Mouse (Mus musculus) embryonic facial prominence, embryonic 15.5 days (tissue): ENCODE data around the gene Ccdc187. TPM values are rescaled to one million over a fixed set of nuclear protein-coding genes. Genes with fewer than 3 reads are reported as not detected.

ENCODE experiments used
- ATAC-seq: fragments of 200-750 bp; cut with Nextera tagmentation; 2 replicates; pipeline ENCODE4 v1.8.0; 2017; ENCODE audit warnings: low read depth, moderate TSS enrichment; ENCODE audit not compliant: insufficient number of reproducible peaks, low FRiP score, low TSS enrichment
- H3K27ac ChIP-seq: fragments of 300-500 bp; sonication (generic); replicated peaks from 2 replicates; pipeline ENCODE4 v1.5.1; 2015; ENCODE audit warnings: mild to moderate bottlenecking, inconsistent platforms
- H3K27me3 ChIP-seq: fragments of 300-500 bp; sonication (generic); 2 replicates; pipeline ENCODE4 v1.6.1; 2015; ENCODE audit warnings: inconsistent platforms
- H3K36me3 ChIP-seq: fragments of 300-500 bp; sonication (generic); 2 replicates; pipeline ENCODE4 v1.6.1; 2015; ENCODE audit warnings: mild to moderate bottlenecking, inconsistent platforms
- H3K4me1 ChIP-seq: fragments of 300-500 bp; sonication (generic); 2 replicates; pipeline ENCODE4 v1.6.1; 2015; ENCODE audit warnings: inconsistent platforms
- H3K4me2 ChIP-seq: fragments of 300-500 bp; sonication (generic); replicated peaks from 2 replicates; pipeline ENCODE4 v1.6.1; 2015; ENCODE audit warnings: mild to moderate bottlenecking, inconsistent platforms
- H3K4me3 ChIP-seq: fragments of 300-500 bp; sonication (generic); replicated peaks from 2 replicates; pipeline ENCODE4 v1.5.1; 2015; ENCODE audit warnings: mild to moderate bottlenecking, inconsistent platforms
- H3K9ac ChIP-seq: fragments of 300-500 bp; sonication (generic); 2 replicates; pipeline ENCODE4 v1.6.1; 2015; ENCODE audit warnings: inconsistent platforms
- H3K9me3 ChIP-seq: fragments of 300-500 bp; sonication (generic); replicated peaks from 2 replicates; pipeline ENCODE4 v1.6.1; 2016; ENCODE audit warnings: inconsistent platforms
- WGBS: fragments of 180-500 bp; shearing (Covaris S2); methylation state at CpG from one replicate; pipeline ENCODE4 v1.1.7; 2015; 5-methylcytosine and 5-hydroxymethylcytosine counted together
- polyA plus RNA-seq: library from polyadenylated mRNA; unstranded; fragments of >200 nt; fragmentation: Nextera tagmentation; extraction: Ambion mirVana; gene quantifications from 2 replicates; pipeline ENCODE4 v1.2.1, GENCODE M21; 2015

Gene Ccdc187
- polyA plus RNA-seq, 1 experiment from 2014 or later = 1.1 TPM

DNA sequence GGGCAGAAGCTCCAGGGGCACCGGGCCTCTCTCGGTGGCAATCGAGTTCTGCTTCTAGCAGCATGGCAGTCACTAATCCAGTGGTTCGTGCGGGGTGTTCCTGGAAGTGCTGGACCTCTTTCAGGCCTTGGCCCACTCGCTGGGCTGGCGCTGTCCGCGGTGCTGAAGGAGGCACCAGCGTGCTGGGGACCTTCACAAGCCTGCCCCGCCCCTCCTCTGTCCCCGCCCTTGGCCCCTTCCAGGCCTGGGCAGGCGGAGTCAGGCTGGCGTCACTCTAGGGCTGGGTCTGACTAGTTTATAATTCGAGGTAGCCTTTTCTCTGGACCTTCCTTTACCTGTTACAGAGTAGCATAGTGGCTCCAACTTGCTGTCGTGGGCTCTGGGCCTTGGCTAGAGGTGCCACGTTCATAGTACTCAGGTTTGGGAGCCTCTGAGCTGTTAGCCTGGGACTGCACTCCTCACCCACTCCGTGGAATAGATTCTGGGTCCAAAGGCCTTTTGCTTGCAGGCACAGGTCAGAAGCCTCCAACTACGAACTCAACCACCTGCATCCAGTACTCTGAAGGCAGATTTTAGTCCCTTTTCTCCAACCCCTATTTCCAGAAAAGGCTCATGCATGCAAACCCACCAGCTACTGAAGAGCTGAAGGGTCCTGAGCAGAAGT, 86.1 kb downstream of the Ccdc187 start, which contains the start of gene Lhx3:
TSS of gene Lhx3 (minus strand) at position 164 of the 664 bp plus-strand sequence.
- Histone ChIP-seq H3K4me3 (no peak within 1 kb of the TSS), H3K36me3 (peaks cover 34% of the 10 kb centered on the region), H3K4me2 (no peak within 1 kb of the TSS), H3K9me3 (no peaks in the 10 kb centered on the region), H3K4me1 (peaks cover 13% of the 10 kb centered on the region), H3K27me3 (peaks cover 51% of the 10 kb centered on the region), H3K9ac (no peak within 1 kb of the TSS), H3K27ac (no peak within 1 kb of the TSS)
- ATAC-seq = peak; percentile 59; the same call in 1 of the 2 replicates
- WGBS = 5% methylated on average over 19 of the region's 19 CpGs

GRCm38 (mm10) chr2:26207559-26207958, 86.8 kb downstream of the Ccdc187 start:
- peaks cover 30% of the 10 kb centered on the region for H3K36me3 ChIP-seq
- H3K4me3 ChIP-seq = no peak overlapping the region
- H3K4me2 ChIP-seq = no peak overlapping the region
- no peak overlapping the region for H3K27ac ChIP-seq
- ATAC-seq = no peak
- peaks cover 58% of the 10 kb centered on the region for H3K27me3 ChIP-seq
- no peak overlapping the region for H3K9ac ChIP-seq
- peaks cover 14% of the 10 kb centered on the region for H3K4me1 ChIP-seq
- no peaks in the 10 kb centered on the region for H3K9me3 ChIP-seq
- 6% methylated on average over 9 of the region's 9 CpGs for WGBS

- Histone ChIP-seq H3K9me3 (no peaks in the 10 kb centered on the region), H3K27ac (no peak overlapping the region), H3K4me2 (no peak overlapping the region), H3K27me3 (peaks cover 76% of the 10 kb centered on the region), H3K4me3 (no peak overlapping the region), H3K4me1 (peaks cover 20% of the 10 kb centered on the region), H3K9ac (no peak overlapping the region), H3K36me3 (peaks cover 12% of the 10 kb centered on the region)
- 9% methylated on average over 10 of the region's 10 CpGs for WGBS
- ATAC-seq = no peak
Observed at GRCm38 (mm10) chr2:26205761-26206160, 88.6 kb downstream of the Ccdc187 start.

- 2% methylated on average over 16 of the region's 16 CpGs for WGBS
- H3K9me3 ChIP-seq = no peaks in the 10 kb centered on the region
- no peak overlapping the region for H3K4me2 ChIP-seq
- H3K4me1 ChIP-seq = peaks cover 20% of the 10 kb centered on the region
- H3K27me3 ChIP-seq = peaks cover 83% of the 10 kb centered on the region
- H3K27ac ChIP-seq = no peak overlapping the region
- no peak overlapping the region for H3K4me3 ChIP-seq
- H3K36me3 ChIP-seq = peaks cover 6% of the 10 kb centered on the region
- no peak overlapping the region for H3K9ac ChIP-seq
- no peak for ATAC-seq
Observed at GRCm38 (mm10) chr2:26205126-26205525, 89.2 kb downstream of the Ccdc187 start.

- H3K4me3 ChIP-seq = no peak overlapping the region
- no peak overlapping the region for H3K27ac ChIP-seq
- peaks cover 100% of the 10 kb centered on the region for H3K27me3 ChIP-seq
Observed at GRCm38 (mm10) chr2:26202849-26203475, 91.4 kb downstream of the Ccdc187 start.

GRCm38 (mm10) chr2:26201926-26202848, 92.2 kb downstream of the Ccdc187 start:
- no peak for ATAC-seq
- no peaks in the 10 kb centered on the region for H3K9me3 ChIP-seq
- under 1% methylated on average over 76 of the region's 77 CpGs for WGBS

More at GRCm38 (mm10) chr2:26202849-26203475, 91.4 kb downstream of the Ccdc187 start:
- 2% methylated on average over 36 of the region's 36 CpGs for WGBS
- H3K4me1 ChIP-seq = peaks cover 21% of the 10 kb centered on the region
- no peak overlapping the region for H3K9ac ChIP-seq
- no peaks in the 10 kb centered on the region for H3K36me3 ChIP-seq
- H3K9me3 ChIP-seq = no peaks in the 10 kb centered on the region
- H3K4me2 ChIP-seq = no peak overlapping the region
- ATAC-seq = no peak

GRCm38 (mm10) chr2:26198488-26198887, 95.9 kb downstream of the Ccdc187 start:
- H3K4me2 ChIP-seq = peak overlapping the region; percentile 4; the same call in 1 of the 2 replicates
- H3K4me1 ChIP-seq = peaks cover 11% of the 10 kb centered on the region
- no peak for ATAC-seq
- peaks cover 98% of the 10 kb centered on the region for H3K27me3 ChIP-seq
- no peak overlapping the region for H3K27ac ChIP-seq
- under 1% methylated on average over 10 of the region's 10 CpGs for WGBS
- H3K9ac ChIP-seq = no peak overlapping the region
- no peaks in the 10 kb centered on the region for H3K9me3 ChIP-seq
- 0 out of 2 replicates have a peak overlapping the region, but pooled peaks have one; percentile 11 for H3K4me3 ChIP-seq
- H3K36me3 ChIP-seq = no peaks in the 10 kb centered on the region

More at GRCm38 (mm10) chr2:26201926-26202848, 92.2 kb downstream of the Ccdc187 start:
- Histone ChIP-seq H3K27me3 (peaks cover 100% of the 10 kb centered on the region), H3K9ac (no peak overlapping the region), H3K4me2 (0 out of 2 replicates have a peak overlapping the region, but pooled peaks have one; percentile 15), H3K4me3 (no peak overlapping the region), H3K27ac (no peak overlapping the region), H3K36me3 (no peaks in the 10 kb centered on the region), H3K4me1 (peaks cover 17% of the 10 kb centered on the region)

DNA sequence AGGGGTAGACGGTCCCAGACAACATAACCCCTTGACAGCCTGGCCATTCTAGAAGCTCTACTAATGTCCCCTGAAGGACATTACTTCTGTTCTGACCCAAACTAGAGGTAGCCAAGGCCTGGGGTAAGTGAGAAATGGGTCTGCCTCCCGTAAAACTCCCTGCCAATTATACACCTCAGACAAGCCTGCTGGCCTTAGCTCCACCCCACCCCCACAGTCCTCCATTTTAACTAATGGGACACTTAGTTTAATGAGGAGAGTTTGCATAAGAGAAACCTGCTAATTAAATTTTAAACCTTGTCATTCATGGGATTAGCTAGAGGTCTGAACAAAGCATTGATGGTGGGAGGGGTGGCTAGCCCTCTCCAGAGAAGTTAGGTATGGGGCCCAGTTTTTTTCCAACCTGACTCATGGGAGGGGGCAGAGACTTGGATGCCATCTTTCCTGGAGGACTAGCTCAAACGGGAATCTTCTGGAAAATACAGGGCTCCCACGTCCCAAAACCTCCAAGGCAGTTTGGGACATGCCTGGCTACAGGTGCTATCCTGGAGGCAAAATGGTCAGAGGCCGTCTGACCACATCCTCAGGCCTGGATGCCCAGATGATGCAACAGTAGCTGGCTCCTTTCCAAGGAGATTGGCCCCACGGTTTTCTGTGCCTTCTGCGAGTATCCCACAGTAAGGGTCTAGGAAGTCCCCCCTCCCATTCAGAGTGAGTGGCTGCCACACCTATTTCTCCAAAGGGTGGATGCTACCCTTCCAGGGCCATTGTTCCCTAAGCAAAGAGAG, 99.6 kb downstream of the Ccdc187 start:
- no peak for ATAC-seq
- Histone ChIP-seq H3K27ac (no peak overlapping the region), H3K4me1 (peaks cover 5% of the 10 kb centered on the region; the same call in 1 of the 2 replicates), H3K27me3 (peaks cover 88% of the 10 kb centered on the region), H3K4me2 (no peak overlapping the region), H3K4me3 (no peak overlapping the region), H3K36me3 (no peaks in the 10 kb centered on the region), H3K9me3 (no peaks in the 10 kb centered on the region), H3K9ac (no peak overlapping the region)
- WGBS = 29% methylated on average over 7 of the region's 7 CpGs
